Mouse (Mus musculus): ENCODE measurements around the gene Chst3. TPM values are rescaled to one million over a fixed set of nuclear protein-coding genes. Genes with fewer than 3 reads are reported as not detected.
"Not testable (repeated sequence)": the region's sequence is repeated elsewhere in the genome, so short reads cannot be mapped to it uniquely, and the experiment has no call there.

Chst3 gene
- polyA plus RNA-seq, 1 experiment from 2014 or later: 0.27 TPM

- Histone ChIP-seq H3K4me3 (ENCODE audit: low read depth, low read length) (no peak overlapping the region), H3K27me3 (ENCODE audit: control insufficient read depth, insufficient read depth, low read depth, low read length) (no peaks in the 10 kb centered on the region), H3K9me3 (replicated peaks; ENCODE audit: control insufficient read depth, low read length) (no peaks in the 10 kb centered on the region), H3K4me2 (ENCODE audit: low read depth, low read length) (no peak overlapping the region), H3K4me1 (ENCODE audit: control insufficient read depth, low read depth, low read length) (no peaks in the 10 kb centered on the region), H3K27ac (ENCODE audit: low read length) (no peak overlapping the region), H3K36me3 (ENCODE audit: control insufficient read depth, insufficient read depth) (no peaks in the 10 kb centered on the region), H3K9ac (ENCODE audit: low read depth, low read length) (no peak overlapping the region)
- 62% methylated on average over 5 of the region's 5 CpGs for WGBS (ENCODE audit: insufficient replicate concordance)
- ATAC-seq (ENCODE audit: low read depth): no peak
Observed at GRCm38 (mm10) chr10:60138680-60139079, 80.4 kb downstream of the Chst3 start.

DNA sequence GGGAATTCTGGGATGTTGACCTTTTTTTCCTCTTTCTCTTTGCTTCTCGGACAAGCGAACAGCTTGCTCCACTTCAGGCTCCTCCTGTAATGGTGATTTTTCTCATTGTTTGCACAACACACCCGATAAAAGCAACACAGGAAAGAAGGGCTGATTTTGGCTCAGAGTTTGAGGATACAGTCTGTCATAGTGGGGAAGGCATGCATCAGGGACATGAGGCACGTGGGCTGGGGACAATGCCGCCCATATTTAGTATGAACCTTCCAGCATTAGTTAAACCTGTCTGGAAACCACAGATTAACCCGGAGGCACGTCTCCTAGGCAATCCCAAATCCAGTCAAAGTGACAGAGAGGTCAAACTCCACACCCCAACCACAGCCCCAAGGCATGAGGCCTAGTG is 82.1 kb downstream of the Chst3 start:
- Histone ChIP-seq H3K27ac (ENCODE audit: low read length) (no peak overlapping the region), H3K9me3 (replicated peaks; ENCODE audit: control insufficient read depth, low read length) (no peaks in the 10 kb centered on the region), H3K27me3 (ENCODE audit: control insufficient read depth, insufficient read depth, low read depth, low read length) (no peaks in the 10 kb centered on the region), H3K36me3 (ENCODE audit: control insufficient read depth, insufficient read depth) (no peaks in the 10 kb centered on the region), H3K4me1 (ENCODE audit: control insufficient read depth, low read depth, low read length) (no peaks in the 10 kb centered on the region), H3K4me2 (ENCODE audit: low read depth, low read length) (no peak overlapping the region), H3K4me3 (ENCODE audit: low read depth, low read length) (no peak overlapping the region), H3K9ac (ENCODE audit: low read depth, low read length) (no peak overlapping the region)
- ATAC-seq (ENCODE audit: low read depth): no peak
- 59% methylated on average over 7 of the region's 7 CpGs for WGBS (ENCODE audit: insufficient replicate concordance)

GRCm38 (mm10) chr10:60136010-60136409 is 83.0 kb downstream of the Chst3 start:
- H3K4me3 ChIP-seq (ENCODE audit: low read depth, low read length); H3K9ac ChIP-seq (ENCODE audit: low read depth, low read length); H3K36me3 ChIP-seq (ENCODE audit: control insufficient read depth, insufficient read depth); H3K9me3 ChIP-seq (replicated peaks; ENCODE audit: control insufficient read depth, low read length); H3K4me2 ChIP-seq (ENCODE audit: low read depth, low read length); H3K4me1 ChIP-seq (ENCODE audit: control insufficient read depth, low read depth, low read length); ATAC-seq (ENCODE audit: low read depth); H3K27ac ChIP-seq (ENCODE audit: low read length); H3K27me3 ChIP-seq (ENCODE audit: control insufficient read depth, insufficient read depth, low read depth, low read length): not testable (repeated sequence)
- whole genome bisulfite sequencing (ENCODE audit: insufficient replicate concordance): 39% methylated on average over 1 of the region's 1 CpGs

GRCm38 (mm10) chr10:60134201-60134600 is 84.9 kb downstream of the Chst3 start:
- Histone ChIP-seq H3K27me3 (ENCODE audit: control insufficient read depth, insufficient read depth, low read depth, low read length) (no peaks in the 10 kb centered on the region), H3K27ac (ENCODE audit: low read length) (no peak overlapping the region), H3K4me1 (ENCODE audit: control insufficient read depth, low read depth, low read length) (no peaks in the 10 kb centered on the region), H3K36me3 (ENCODE audit: control insufficient read depth, insufficient read depth) (no peaks in the 10 kb centered on the region), H3K4me3 (ENCODE audit: low read depth, low read length) (no peak overlapping the region), H3K9me3 (replicated peaks; ENCODE audit: control insufficient read depth, low read length) (no peaks in the 10 kb centered on the region), H3K9ac (ENCODE audit: low read depth, low read length) (no peak overlapping the region), H3K4me2 (ENCODE audit: low read depth, low read length) (no peak overlapping the region)
- 39% methylated on average over 9 of the region's 9 CpGs for WGBS (ENCODE audit: insufficient replicate concordance)
- no peak for ATAC-seq (ENCODE audit: low read depth)

- no peak overlapping the region for H3K4me2 ChIP-seq (ENCODE audit: low read depth, low read length)
- no peaks in the 10 kb centered on the region for H3K4me1 ChIP-seq (ENCODE audit: control insufficient read depth, low read depth, low read length)
- H3K27ac ChIP-seq (ENCODE audit: low read length): no peak overlapping the region
- ATAC-seq (ENCODE audit: low read depth): no peak
- H3K4me3 ChIP-seq (ENCODE audit: low read depth, low read length): no peak overlapping the region
- H3K9me3 ChIP-seq (replicated peaks; ENCODE audit: control insufficient read depth, low read length): no peaks in the 10 kb centered on the region
- H3K27me3 ChIP-seq (ENCODE audit: control insufficient read depth, insufficient read depth, low read depth, low read length): no peaks in the 10 kb centered on the region
- WGBS (ENCODE audit: insufficient replicate concordance): 36% methylated on average over 6 of the region's 6 CpGs
- H3K9ac ChIP-seq (ENCODE audit: low read depth, low read length): no peak overlapping the region
- H3K36me3 ChIP-seq (ENCODE audit: control insufficient read depth, insufficient read depth): no peaks in the 10 kb centered on the region
Observed at GRCm38 (mm10) chr10:60133501-60133900, 85.6 kb downstream of the Chst3 start.

Small RNA genes within 50 kb of the gene (microRNA-seq; reads per million reads assigned to microRNA genes)
- not detected for gene Gm22117

Other genes starting within 250 kb of the Chst3 start
- 16.0 and 16.7 TPM in 2 replicates for gene Ascc1, start 216.5 kb downstream of the Chst3 start, polyA plus RNA-seq (2015; fragmentation: Nextera tagmentation; extraction: Ambion mirVana)
- gene Anapc16, start 216.1 kb downstream of the Chst3 start, polyA plus RNA-seq (2015; fragmentation: Nextera tagmentation; extraction: Ambion mirVana): 34.9 and 37.9 TPM in 2 replicates
- gene Spock2, start 113.0 kb downstream of the Chst3 start, polyA plus RNA-seq (2015; fragmentation: Nextera tagmentation; extraction: Ambion mirVana): 0.02 and 0.14 TPM in 2 replicates
- 82.2 and 83.5 TPM in 2 replicates for gene Psap, start 58.4 kb upstream of the Chst3 start, polyA plus RNA-seq (2015; fragmentation: Nextera tagmentation; extraction: Ambion mirVana)
- 11.9 and 12.4 TPM in 2 replicates for gene Vsir, start 127.6 kb upstream of the Chst3 start, polyA plus RNA-seq (2015; fragmentation: Nextera tagmentation; extraction: Ambion mirVana)
- not detected in 2 replicates for gene Gm17455, start 180.5 kb upstream of the Chst3 start, polyA plus RNA-seq (2015; fragmentation: Nextera tagmentation; extraction: Ambion mirVana)